Mouse (Mus musculus) limb, embryonic 12.5 days (tissue): ENCODE results near the gene Dab1. TPM values are rescaled to one million over a fixed set of nuclear protein-coding genes. Genes with fewer than 3 reads are reported as not detected.

ENCODE experiments used
- ATAC-seq: fragments of 200-750 bp; cut with Nextera tagmentation; 2 replicates; pipeline ENCODE4 v1.8.0; 2017; ENCODE audit warnings: low read depth, moderate TSS enrichment; ENCODE audit not compliant: insufficient number of reproducible peaks, insufficient read depth, low FRiP score, low TSS enrichment
- H3K27ac ChIP-seq: fragments of 300-500 bp; sonication (generic); 2 replicates; pipeline ENCODE4 v1.5.1; 2016; ENCODE audit warnings: mild to moderate bottlenecking, moderate library complexity
- H3K27me3 ChIP-seq: fragments of 300-500 bp; sonication (generic); 2 replicates; pipeline ENCODE4 v1.6.1; 2016; ENCODE audit warnings: mild to moderate bottlenecking, moderate library complexity
- H3K36me3 ChIP-seq: fragments of 300-500 bp; sonication (generic); 2 replicates; pipeline ENCODE4 v1.6.1; 2016; ENCODE audit warnings: mild to moderate bottlenecking, moderate library complexity
- H3K4me1 ChIP-seq: fragments of 300-500 bp; sonication (generic); replicated peaks from 2 replicates; pipeline ENCODE4 v1.6.1; 2016
- H3K4me2 ChIP-seq: fragments of 300-500 bp; sonication (generic); 2 replicates; pipeline ENCODE4 v1.6.1; 2016; ENCODE audit warnings: mild to moderate bottlenecking, moderate library complexity
- H3K4me3 ChIP-seq: fragments of 300-500 bp; sonication (generic); replicated peaks from 2 replicates; pipeline ENCODE4 v1.5.1; 2016; ENCODE audit warnings: mild to moderate bottlenecking
- H3K9ac ChIP-seq: fragments of 300-500 bp; sonication (generic); replicated peaks from 2 replicates; pipeline ENCODE4 v1.6.1; 2016; ENCODE audit warnings: mild to moderate bottlenecking, moderate library complexity
- H3K9me3 ChIP-seq: fragments of 300-500 bp; sonication (generic); 2 replicates; pipeline ENCODE4 v1.6.1; 2016; ENCODE audit warnings: mild to moderate bottlenecking, moderate library complexity
- WGBS: fragments of 180-500 bp; shearing (Covaris S2); methylation state at CpG from one replicate; pipeline ENCODE4 v1.1.7; 2016; 5-methylcytosine and 5-hydroxymethylcytosine counted together
- polyA plus RNA-seq: library from polyadenylated mRNA; unstranded; fragments of >200 nt; fragmentation: Nextera tagmentation; extraction: Ambion mirVana; gene quantifications from 2 replicates; pipeline ENCODE4 v1.2.1, GENCODE M21; 2016

The Dab1 gene
- polyA plus RNA-seq, 1 experiment from 2014 or later: 23.8 TPM

GRCm38 (mm10) chr4:104448199-104448598, 829.0 kb downstream of the Dab1 start:
- Histone ChIP-seq H3K36me3 (no peaks in the 10 kb centered on the region), H3K27me3 (no peaks in the 10 kb centered on the region), H3K4me1 (peaks cover 10% of the 10 kb centered on the region; the same call in 1 of the 2 replicates), H3K9me3 (no peaks in the 10 kb centered on the region), H3K9ac (no peak overlapping the region), H3K4me3 (no peak overlapping the region), H3K27ac (no peak overlapping the region), H3K4me2 (no peak overlapping the region)
- 90% methylated on average over 1 of the region's 1 CpGs for WGBS
- no peak for ATAC-seq

GRCm38 (mm10) chr4:104450645-104451044, 831.5 kb downstream of the Dab1 start:
- no peak overlapping the region for H3K9ac ChIP-seq
- no peak overlapping the region for H3K4me3 ChIP-seq
- H3K4me2 ChIP-seq: no peak overlapping the region
- H3K27me3 ChIP-seq: no peaks in the 10 kb centered on the region
- H3K4me1 ChIP-seq: 0 out of 2 replicates have a peak, but pooled peaks cover 2% of the 10 kb centered on the region
- no peaks in the 10 kb centered on the region for H3K9me3 ChIP-seq
- H3K36me3 ChIP-seq: no peaks in the 10 kb centered on the region
- H3K27ac ChIP-seq: no peak overlapping the region
- 54% methylated on average over 9 of the region's 9 CpGs for WGBS
- ATAC-seq: no peak

- Histone ChIP-seq H3K4me2 (no peak overlapping the region), H3K27ac (no peak overlapping the region), H3K4me3 (no peak overlapping the region), H3K36me3 (no peaks in the 10 kb centered on the region), H3K27me3 (no peaks in the 10 kb centered on the region), H3K4me1 (0 out of 2 replicates have a peak, but pooled peaks cover 2% of the 10 kb centered on the region), H3K9ac (no peak overlapping the region), H3K9me3 (no peaks in the 10 kb centered on the region)
- 65% methylated on average over 7 of the region's 7 CpGs for WGBS
- no peak for ATAC-seq
These were observed 833.4 kb downstream of the Dab1 start for GRCm38 (mm10) chr4:104452587-104452986.

GRCm38 (mm10) chr4:104455151-104455550, 836.0 kb downstream of the Dab1 start:
- Histone ChIP-seq H3K27ac (no peak overlapping the region), H3K9me3 (no peaks in the 10 kb centered on the region), H3K4me3 (no peak overlapping the region), H3K4me1 (peaks cover 2% of the 10 kb centered on the region; the same call in 1 of the 2 replicates), H3K4me2 (no peak overlapping the region), H3K9ac (no peak overlapping the region), H3K36me3 (no peaks in the 10 kb centered on the region), H3K27me3 (no peaks in the 10 kb centered on the region)
- no peak for ATAC-seq
- 65% methylated on average over 9 of the region's 9 CpGs for WGBS

- H3K27me3 ChIP-seq: no peaks in the 10 kb centered on the region
- no peaks in the 10 kb centered on the region for H3K9me3 ChIP-seq
- no peak for ATAC-seq
- H3K4me2 ChIP-seq: no peak overlapping the region
- H3K4me1 ChIP-seq: no peaks in the 10 kb centered on the region; the same call in 1 of the 2 replicates
- 64% methylated on average over 3 of the region's 3 CpGs for WGBS
- H3K36me3 ChIP-seq: no peaks in the 10 kb centered on the region
- H3K4me3 ChIP-seq: no peak overlapping the region
- H3K9ac ChIP-seq: no peak overlapping the region
- no peak overlapping the region for H3K27ac ChIP-seq
These were observed 836.6 kb downstream of the Dab1 start for GRCm38 (mm10) chr4:104455760-104456159.

GRCm38 (mm10) chr4:104456173-104456873, 837.2 kb downstream of the Dab1 start:
- Histone ChIP-seq H3K9ac (no peak overlapping the region), H3K27ac (no peak overlapping the region), H3K4me1 (peaks cover 4% of the 10 kb centered on the region), H3K9me3 (no peaks in the 10 kb centered on the region), H3K4me3 (no peak overlapping the region), H3K27me3 (no peaks in the 10 kb centered on the region), H3K4me2 (no peak overlapping the region), H3K36me3 (no peaks in the 10 kb centered on the region)
- WGBS: 85% methylated on average over 7 of the region's 7 CpGs
- ATAC-seq: no peak

GRCm38 (mm10) chr4:104458726-104459125, 839.6 kb downstream of the Dab1 start:
- 42% methylated on average over 5 of the region's 5 CpGs for WGBS
- Histone ChIP-seq H3K27me3 (no peaks in the 10 kb centered on the region), H3K27ac (no peak overlapping the region), H3K4me3 (no peak overlapping the region), H3K4me1 (peaks cover 15% of the 10 kb centered on the region), H3K4me2 (no peak overlapping the region), H3K9ac (no peak overlapping the region), H3K36me3 (no peaks in the 10 kb centered on the region), H3K9me3 (no peaks in the 10 kb centered on the region)
- ATAC-seq: no peak

GRCm38 (mm10) chr4:104461106-104462011, 842.2 kb downstream of the Dab1 start:
- H3K4me3 ChIP-seq: no peak overlapping the region
- no peaks in the 10 kb centered on the region for H3K27me3 ChIP-seq
- no peak overlapping the region for H3K27ac ChIP-seq
- no peak overlapping the region for H3K4me2 ChIP-seq
- H3K9ac ChIP-seq: no peak overlapping the region
- H3K9me3 ChIP-seq: no peaks in the 10 kb centered on the region
- no peak for ATAC-seq
- peaks cover 29% of the 10 kb centered on the region for H3K4me1 ChIP-seq
- WGBS: 68% methylated on average over 12 of the region's 12 CpGs
- no peaks in the 10 kb centered on the region for H3K36me3 ChIP-seq

- Histone ChIP-seq H3K9ac (no peak overlapping the region), H3K4me1 (peaks cover 29% of the 10 kb centered on the region), H3K36me3 (no peaks in the 10 kb centered on the region), H3K27ac (no peak overlapping the region), H3K27me3 (no peaks in the 10 kb centered on the region), H3K9me3 (no peaks in the 10 kb centered on the region), H3K4me2 (no peak overlapping the region), H3K4me3 (no peak overlapping the region)
- ATAC-seq: no peak
- WGBS: 64% methylated on average over 11 of the region's 11 CpGs
These were observed 844.0 kb downstream of the Dab1 start for GRCm38 (mm10) chr4:104462932-104463780.

GRCm38 (mm10) chr4:104463781-104464170, 844.6 kb downstream of the Dab1 start:
- Histone ChIP-seq H3K27me3 (no peaks in the 10 kb centered on the region), H3K4me3 (no peak overlapping the region), H3K27ac (0 out of 2 replicates have a peak overlapping the region, but pooled peaks have one; percentile 17), H3K4me2 (no peak overlapping the region), H3K36me3 (no peaks in the 10 kb centered on the region), H3K9me3 (no peaks in the 10 kb centered on the region), H3K4me1 (peaks cover 29% of the 10 kb centered on the region), H3K9ac (no peak overlapping the region)
- WGBS: 48% methylated on average over 7 of the region's 7 CpGs
- no peak; the same call in 1 of the 2 replicates for ATAC-seq
